Mouse (Mus musculus): ENCODE measurements at regions not wholly inside any gene's neighbourhood (a gene's known extent, or its start where the extent isn't known, plus 50 kb on each side); places are given as distances from the start of the nearest gene placed in this dataset.

- TF ChIP-seq CTCF (IDR thresholded peaks at IDR 0.05; ENCODE audit: borderline replicate concordance, insufficient read depth, low read length) (no peak), POLR2A (IDR thresholded peaks at IDR 0.05; ENCODE audit: low read depth, low read length) (no peak)
- Histone ChIP-seq H3K27ac (ENCODE audit: insufficient read depth, low read length) (no peak overlapping the region), H3K4me1 (ENCODE audit: control insufficient read depth, insufficient read depth, low read length) (no peaks in the 10 kb centered on the region), H3K4me3 (ENCODE audit: insufficient read depth, low read length) (no peak overlapping the region)
Measured at GRCm38 (mm10) chr6:98467563-98467962, 125.0 kb upstream of the Gm765 start.

DNA sequence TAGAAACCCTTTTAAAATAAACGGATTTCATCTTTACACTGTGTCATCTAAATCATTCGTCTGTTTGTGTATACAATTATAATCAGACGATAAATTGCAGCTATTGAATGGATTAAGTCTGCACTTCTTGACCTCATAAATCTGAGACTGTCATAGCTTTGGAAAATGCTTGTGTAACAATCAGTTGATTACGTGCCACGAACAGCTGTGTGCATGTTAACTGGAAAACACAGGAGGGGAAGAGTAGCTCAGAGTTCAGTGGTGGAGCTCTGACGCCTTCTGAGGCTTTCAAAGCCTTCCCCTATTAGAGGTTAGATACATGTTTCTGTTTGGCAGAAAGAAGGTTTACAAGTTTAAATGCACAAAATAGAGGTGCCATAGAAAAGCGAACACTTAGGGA, 109.7 kb upstream of the Gm765 start:
- no peak for TF ChIP-seq CTCF (IDR thresholded peaks at IDR 0.05; ENCODE audit: borderline replicate concordance, insufficient read depth, low read length)
- no peak for TF ChIP-seq POLR2A (IDR thresholded peaks at IDR 0.05; ENCODE audit: low read depth, low read length)
- no peaks in the 10 kb centered on the region for H3K4me1 ChIP-seq (ENCODE audit: control insufficient read depth, insufficient read depth, low read length)
- no peak overlapping the region for H3K4me3 ChIP-seq (ENCODE audit: insufficient read depth, low read length)
- H3K27ac ChIP-seq (ENCODE audit: insufficient read depth, low read length): no peak overlapping the region

DNA sequence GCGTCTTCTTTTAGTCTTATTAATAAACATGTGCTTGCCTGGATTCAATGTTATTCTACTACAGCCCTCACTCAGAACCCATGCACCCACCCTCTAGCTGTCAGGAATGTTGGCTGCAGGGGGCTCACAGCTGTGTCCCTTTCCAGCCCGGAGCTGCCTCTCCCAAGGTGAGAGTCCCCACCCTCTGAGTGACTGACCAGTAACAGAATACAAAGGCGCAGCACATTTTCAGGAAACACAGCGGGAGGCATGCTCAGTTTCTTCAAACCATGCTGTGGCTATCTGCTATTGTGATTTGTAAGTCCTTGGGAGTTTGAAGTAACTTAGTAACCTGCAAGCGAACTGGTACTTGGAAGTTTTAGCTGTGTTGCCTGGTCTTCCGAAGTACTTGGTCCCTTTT, 93.1 kb upstream of the Gm765 start:
- H3K4me1 ChIP-seq (ENCODE audit: control insufficient read depth, insufficient read depth, low read length): no peaks in the 10 kb centered on the region
- H3K27ac ChIP-seq (ENCODE audit: insufficient read depth, low read length): no peak overlapping the region
- TF ChIP-seq CTCF (IDR thresholded peaks at IDR 0.05; ENCODE audit: borderline replicate concordance, insufficient read depth, low read length) (no peak), POLR2A (IDR thresholded peaks at IDR 0.05; ENCODE audit: low read depth, low read length) (no peak)
- no peak overlapping the region for H3K4me3 ChIP-seq (ENCODE audit: insufficient read depth, low read length)

GRCm38 (mm10) chr6:98433286-98433685, 90.7 kb upstream of the Gm765 start:
- no peaks in the 10 kb centered on the region for H3K4me1 ChIP-seq (ENCODE audit: control insufficient read depth, insufficient read depth, low read length)
- no peak overlapping the region for H3K27ac ChIP-seq (ENCODE audit: insufficient read depth, low read length)
- TF ChIP-seq POLR2A (IDR thresholded peaks at IDR 0.05; ENCODE audit: low read depth, low read length): no peak
- no peak for TF ChIP-seq CTCF (IDR thresholded peaks at IDR 0.05; ENCODE audit: borderline replicate concordance, insufficient read depth, low read length)
- no peak overlapping the region for H3K4me3 ChIP-seq (ENCODE audit: insufficient read depth, low read length)

- Histone ChIP-seq H3K4me1 (ENCODE audit: control insufficient read depth, insufficient read depth, low read length) (no peaks in the 10 kb centered on the region), H3K27ac (ENCODE audit: insufficient read depth, low read length) (no peak overlapping the region), H3K4me3 (ENCODE audit: insufficient read depth, low read length) (no peak overlapping the region)
- TF ChIP-seq POLR2A (IDR thresholded peaks at IDR 0.05; ENCODE audit: low read depth, low read length) (no peak), CTCF (IDR thresholded peaks at IDR 0.05; ENCODE audit: borderline replicate concordance, insufficient read depth, low read length) (no peak)
Measured at GRCm38 (mm10) chr6:98429120-98429519, 86.6 kb upstream of the Gm765 start.

- Histone ChIP-seq H3K27ac (ENCODE audit: insufficient read depth, low read length) (no peak overlapping the region), H3K4me1 (ENCODE audit: control insufficient read depth, insufficient read depth, low read length) (no peaks in the 10 kb centered on the region), H3K4me3 (ENCODE audit: insufficient read depth, low read length) (no peak overlapping the region)
- TF ChIP-seq POLR2A (IDR thresholded peaks at IDR 0.05; ENCODE audit: low read depth, low read length) (no peak), CTCF (IDR thresholded peaks at IDR 0.05; ENCODE audit: borderline replicate concordance, insufficient read depth, low read length) (no peak)
Measured at GRCm38 (mm10) chr6:98402605-98403004, 60.1 kb upstream of the Gm765 start.

DNA sequence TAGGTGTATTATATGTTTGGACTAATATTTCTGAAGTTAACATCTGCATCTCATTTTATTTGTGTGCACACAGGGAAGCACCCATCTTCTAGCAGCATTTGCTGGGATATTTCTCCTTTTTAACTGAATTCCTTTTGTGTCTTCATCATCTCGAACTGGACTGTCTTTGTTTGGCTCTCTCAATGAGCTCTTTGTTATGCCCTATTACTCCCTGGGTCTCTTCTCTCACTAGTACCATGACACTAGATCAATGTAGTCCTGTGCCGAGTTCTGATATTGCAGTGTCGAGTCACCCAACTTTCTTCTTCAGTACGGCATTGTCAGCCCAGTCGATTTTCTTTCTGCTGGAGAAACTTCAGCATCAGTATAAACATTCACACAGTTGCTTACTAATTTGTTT, 52.0 kb upstream of the Gm765 start:
- TF ChIP-seq CTCF (IDR thresholded peaks at IDR 0.05; ENCODE audit: borderline replicate concordance, insufficient read depth, low read length): no peak
- TF ChIP-seq POLR2A (IDR thresholded peaks at IDR 0.05; ENCODE audit: low read depth, low read length): no peak
- H3K4me1 ChIP-seq (ENCODE audit: control insufficient read depth, insufficient read depth, low read length): no peaks in the 10 kb centered on the region
- H3K27ac ChIP-seq (ENCODE audit: insufficient read depth, low read length): no peak overlapping the region
- no peak overlapping the region for H3K4me3 ChIP-seq (ENCODE audit: insufficient read depth, low read length)

All from embryonic fibroblast, embryonic 13.5 days (primary cell).